Mouse (Mus musculus) ES-Bruce4 (cell line): Measurements from ENCODE around the gene Cyth4.

Experiments
- CTCF ChIP-seq: IDR thresholded peaks from one replicate; pipeline ENCODE4 v1.8.1; 2011; ENCODE audit warnings: low read depth, low read length
- POLR2A ChIP-seq: IDR thresholded peaks from one replicate; pipeline ENCODE4 v1.8.1; 2011; ENCODE audit warnings: low read length; ENCODE audit not compliant: insufficient read depth

GRCm38 (mm10) chr15:78548711-78549110 is 48.1 kb upstream of the Cyth4 start:
- TF ChIP-seq POLR2A: no peak
- no peak for TF ChIP-seq CTCF
